Mouse (Mus musculus) adrenal gland, adult 2 months (tissue): ENCODE data around the gene Vwa5b1. TPM values are rescaled to one million over a fixed set of nuclear protein-coding genes. Genes with fewer than 3 reads are reported as not detected.

ENCODE experiments used
- DNase-seq: peaks from one replicate; pipeline ENCODE4 v3.0.0; 2021
- polyA plus RNA-seq: library from polyadenylated mRNA; depleted of rRNA; stranded (reverse); fragments of >200 nt; gene quantifications from 2 replicates; pipeline ENCODE4 v1.2.3, GENCODE M21; 2012
- total RNA-seq, 2 experiments: library from RNA; stranded (reverse); gene quantifications; 2 replicates each; pipeline ENCODE4 v1.2.3; 2021

Gene Vwa5b1
- total and polyA plus RNA-seq, 3 experiments = not detected

DNA sequence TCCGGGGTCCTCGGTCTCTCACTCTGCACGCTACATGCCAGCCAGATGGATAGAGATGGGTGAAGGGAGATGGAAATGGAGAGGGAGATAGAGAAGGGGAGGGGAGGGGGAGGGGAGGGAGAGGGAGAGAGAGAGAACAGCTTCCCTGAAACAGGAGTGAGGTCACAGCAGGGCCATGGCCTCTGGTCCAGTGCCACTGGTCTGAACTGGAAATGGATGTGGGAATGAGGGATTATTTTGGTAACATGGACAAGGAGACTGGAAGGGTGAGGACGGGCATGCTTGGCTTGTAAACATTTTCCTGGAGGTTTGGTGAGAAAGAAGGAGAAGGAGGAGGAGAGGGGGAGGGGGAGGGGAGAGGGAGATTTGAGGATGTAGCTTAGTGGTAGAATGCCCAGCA is 59.0 kb downstream of the Vwa5b1 start:
- DNase-seq = no peak

DNA sequence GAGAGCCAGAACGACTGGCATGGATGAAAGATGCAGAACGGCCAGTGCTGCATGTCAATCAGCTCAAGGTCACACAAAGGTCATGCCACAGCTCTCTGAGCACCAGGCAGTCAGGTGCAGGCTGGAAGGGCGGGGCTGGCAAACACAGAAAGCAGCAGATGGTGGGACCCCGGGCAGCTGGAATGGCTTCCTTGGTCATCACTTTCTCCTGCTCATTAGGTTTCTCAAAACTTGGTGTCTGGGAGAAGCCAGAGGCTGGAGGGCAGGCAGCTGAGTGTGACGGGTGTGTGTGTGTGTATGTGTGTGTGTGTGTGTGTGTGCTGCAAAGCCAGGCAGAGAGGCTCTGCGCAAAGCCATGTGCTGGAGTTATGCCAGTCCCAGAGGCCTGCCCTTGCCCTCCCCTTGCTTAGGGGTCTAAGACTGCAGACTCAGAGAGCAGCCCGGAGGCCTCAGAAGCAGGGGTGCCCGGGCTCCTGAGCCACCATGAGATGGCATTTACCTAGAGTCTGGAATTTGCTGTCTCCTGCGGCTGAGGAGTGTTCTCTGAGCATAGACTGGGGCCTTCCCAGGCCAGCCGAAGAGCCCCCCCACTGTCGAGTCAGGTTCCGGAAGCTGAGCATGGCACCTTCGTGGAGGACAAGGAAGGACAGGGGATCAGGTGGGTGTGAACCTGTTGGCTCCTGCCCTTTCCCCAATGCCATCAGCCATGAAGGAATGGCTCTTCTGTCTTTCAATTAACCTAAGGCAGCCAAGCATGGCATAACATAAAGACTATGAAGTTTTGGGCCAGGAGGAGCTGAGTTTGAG is 60.7 kb downstream of the Vwa5b1 start:
- no peak for DNase-seq

DNA sequence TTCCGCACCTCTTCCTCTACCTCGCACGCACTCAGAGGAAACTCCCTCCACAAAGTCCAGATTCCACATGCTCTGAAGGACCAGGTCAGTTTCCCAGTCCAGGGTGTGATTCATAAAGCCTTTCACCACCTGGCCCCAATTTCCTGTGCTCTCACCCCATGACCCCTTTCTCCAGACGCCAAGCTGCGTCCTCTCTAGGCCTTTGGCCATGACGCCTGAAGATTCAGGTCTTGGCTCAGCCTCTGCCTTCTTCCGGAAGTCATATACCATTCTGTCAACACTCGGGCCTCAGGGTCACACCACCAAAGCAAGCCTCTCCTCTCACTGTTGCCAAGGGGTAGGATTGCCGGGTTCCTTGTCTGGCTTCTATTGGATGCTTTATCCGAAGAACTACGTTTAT is 65.8 kb downstream of the Vwa5b1 start:
- DNase-seq = peak; percentile 83

DNA sequence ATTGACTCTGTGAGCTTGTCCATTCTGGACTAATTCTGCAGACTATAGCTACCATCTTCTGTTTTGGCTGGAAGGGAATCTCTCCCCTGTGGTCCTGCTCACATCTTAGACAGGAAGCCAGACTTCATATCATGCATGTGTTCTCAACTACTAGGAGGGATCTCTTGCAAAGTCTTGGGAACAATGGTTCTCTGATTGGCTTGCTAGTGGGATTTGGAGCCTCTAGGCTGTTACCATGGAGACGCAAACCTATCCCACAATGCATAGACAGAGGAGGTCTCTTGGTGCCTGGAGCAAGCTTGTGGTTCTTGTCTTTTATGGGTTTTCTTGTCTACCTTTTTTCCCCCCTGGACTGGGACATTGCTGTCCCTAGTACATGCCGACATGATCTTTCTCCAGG is 67.4 kb downstream of the Vwa5b1 start:
- DNase-seq = no peak

DNA sequence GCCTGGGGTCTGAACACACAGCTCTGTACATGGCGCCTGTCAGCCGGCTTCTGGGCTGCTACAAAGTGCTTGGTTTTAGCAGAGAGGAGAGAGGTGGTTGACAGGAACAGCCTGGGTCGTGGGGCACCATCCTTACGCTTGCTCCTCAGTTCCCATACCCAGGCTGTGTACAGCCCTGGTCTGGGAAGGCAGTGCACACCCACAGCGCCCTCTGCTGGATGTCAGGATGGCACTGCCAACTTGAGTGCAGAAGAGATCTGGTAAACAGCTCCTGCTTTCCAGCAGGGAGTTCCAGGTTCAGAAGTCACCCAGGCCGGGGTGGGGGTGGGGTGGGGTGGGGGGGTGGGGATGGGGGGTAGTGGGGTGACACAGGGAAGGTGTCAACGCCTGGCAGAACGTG is 73.7 kb downstream of the Vwa5b1 start:
- peak; percentile 72 for DNase-seq

DNA sequence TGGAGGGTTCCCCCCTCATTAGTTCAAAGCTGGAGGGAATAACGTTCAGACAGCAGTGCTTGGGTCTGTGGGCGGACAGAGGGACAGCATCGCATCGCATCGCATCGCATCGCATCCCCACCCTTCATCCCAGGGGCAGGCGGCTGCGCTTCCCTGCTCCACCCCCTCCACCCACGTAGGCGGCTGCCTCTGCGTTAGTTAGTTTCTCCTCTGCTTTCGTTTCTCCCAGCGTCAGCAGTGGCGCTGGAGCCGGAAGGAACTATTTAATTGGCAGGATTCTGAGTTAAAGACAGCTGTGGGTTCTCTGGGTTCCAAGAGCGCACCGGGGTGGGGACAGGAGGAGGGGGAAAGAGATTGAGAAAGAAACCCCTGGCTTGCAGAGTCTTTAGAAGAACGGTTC is 80.2 kb downstream of the Vwa5b1 start:
- peak; percentile 36 for DNase-seq

DNA sequence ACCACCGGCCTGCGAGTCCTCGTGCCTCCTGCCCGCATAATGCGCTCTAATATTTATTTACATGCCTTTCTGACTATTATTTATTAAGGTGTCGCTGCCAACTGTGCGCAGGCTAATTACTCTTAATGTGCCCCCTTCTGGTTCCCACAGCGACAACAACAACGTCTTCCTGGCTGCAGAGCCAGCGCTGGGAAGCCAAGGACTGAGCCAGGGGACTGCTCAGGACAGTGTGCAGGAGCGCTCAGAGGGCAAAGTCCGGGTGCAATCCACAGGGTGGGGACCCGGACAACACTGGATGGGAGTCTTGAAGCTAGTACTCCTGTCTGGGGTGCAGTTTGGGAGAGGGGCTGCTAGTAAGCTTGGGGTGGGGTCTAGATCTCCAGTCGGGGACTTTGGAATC is 80.8 kb downstream of the Vwa5b1 start:
- DNase-seq = no peak

DNA sequence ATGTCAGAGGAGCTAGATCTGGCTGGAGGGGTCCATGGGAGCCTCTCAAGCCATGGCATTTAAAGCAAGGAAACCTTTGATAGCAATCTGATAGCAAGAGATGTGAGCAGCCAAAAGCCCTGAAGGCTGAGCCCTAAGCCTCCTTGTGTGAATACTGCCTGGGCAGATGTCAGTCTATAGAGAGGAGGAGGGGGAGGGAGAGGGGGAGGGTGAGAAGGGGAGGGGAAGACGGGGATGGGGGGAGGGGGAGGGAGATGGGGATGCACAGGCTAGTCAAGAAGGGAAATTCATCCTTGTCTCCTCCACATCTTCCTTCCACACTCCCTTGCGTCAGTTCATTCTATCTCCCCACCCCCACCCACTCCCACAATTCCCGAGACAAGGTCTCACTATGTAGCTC is 81.4 kb downstream of the Vwa5b1 start:
- DNase-seq = no peak

DNA sequence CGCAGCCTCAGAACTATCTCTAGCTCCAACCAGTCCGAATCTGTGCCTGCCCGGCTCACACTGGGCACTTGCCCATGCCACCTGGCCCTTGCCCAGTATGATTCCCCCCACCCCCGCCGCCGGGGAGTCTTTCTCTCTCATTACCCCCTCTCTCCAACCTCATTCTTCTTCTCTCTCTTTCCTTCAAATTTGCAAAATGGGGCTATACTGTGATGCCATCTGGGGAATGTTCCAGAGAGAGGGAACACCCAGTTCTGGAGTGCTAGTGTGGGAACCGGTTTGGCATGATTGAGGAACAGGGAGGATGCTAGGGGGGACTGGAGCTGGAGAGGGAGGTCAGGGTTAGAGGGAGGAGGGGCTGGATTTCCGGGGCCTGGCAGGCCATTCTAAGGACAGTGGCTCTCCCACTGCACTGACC is 82.2 kb downstream of the Vwa5b1 start:
- no peak for DNase-seq

DNA sequence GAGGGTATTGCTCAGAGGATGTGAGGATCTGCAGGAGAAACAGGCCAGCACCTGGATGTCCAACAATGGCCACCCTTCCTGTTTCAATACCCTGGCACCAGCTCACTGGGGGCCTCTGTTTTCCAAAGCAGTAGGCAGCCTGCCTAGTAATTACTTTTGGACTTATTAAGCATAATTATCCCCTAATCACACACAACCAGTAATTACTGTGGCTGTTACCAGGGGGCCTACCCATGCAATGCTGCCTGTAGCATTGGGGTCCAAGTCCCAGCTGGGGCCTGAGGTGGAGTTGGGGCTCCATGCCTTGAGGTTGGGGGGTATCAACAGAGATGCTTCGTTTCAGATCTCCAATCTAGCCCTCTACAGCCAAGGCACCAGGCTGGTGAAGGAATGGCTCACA is 82.6 kb downstream of the Vwa5b1 start:
- DNase-seq = no peak

DNA sequence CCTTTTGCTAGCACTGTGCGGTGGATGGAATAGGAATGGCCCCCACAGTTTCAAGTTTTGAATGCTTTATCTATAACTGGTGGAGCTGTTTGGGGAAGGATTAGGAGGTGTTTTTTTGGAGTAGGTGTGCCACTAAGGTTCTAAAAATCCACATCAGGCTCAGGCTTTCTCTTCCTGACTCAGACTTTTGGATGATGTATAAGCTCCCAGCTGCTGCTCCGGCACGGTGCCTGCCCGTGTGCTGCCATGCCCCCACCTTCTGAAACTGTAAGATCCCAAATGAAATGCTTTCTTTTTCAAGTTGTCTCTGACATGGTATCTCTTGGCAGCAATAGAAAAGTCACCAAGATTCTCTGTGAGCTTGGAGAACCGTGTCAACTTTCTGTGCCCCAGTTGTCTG is 84.1 kb downstream of the Vwa5b1 start:
- no peak for DNase-seq

DNA sequence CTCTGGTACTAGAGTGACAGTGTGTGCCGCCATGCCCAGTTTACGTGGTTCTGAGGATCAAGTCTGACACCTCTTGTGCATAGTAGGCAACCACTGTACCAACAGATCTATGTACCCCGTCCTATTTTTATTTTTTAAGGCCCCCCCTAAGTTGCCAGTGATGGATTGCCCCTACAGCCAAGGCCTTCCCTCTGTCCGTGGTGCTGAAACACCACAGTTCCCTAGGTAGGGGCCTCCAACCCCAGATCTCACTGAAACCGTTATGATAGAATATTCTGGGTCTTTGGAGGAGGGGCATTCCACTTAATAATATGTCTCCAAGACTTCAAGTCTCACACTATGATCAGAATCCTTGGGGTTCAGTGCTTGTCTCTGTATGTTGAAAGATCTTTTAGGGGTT is 85.1 kb downstream of the Vwa5b1 start:
- DNase-seq = no peak

DNA sequence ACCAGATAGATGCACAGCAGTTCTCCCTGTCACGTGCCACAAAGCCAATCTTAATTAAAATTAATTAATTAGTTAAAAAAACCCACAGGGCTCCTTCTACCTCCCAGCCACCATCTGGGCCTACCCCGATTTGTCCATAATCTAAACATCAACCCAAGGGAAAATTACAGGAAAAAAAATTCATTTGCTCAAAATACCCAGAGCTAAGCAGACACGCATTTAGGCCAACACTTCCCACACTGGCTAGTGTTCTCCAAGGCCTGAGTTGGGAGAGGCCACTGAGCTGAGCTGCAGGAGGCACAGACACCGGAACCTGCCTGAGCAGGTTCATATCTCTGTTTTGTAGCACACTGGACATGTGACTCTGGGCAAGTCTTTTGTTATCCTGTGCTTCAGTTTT is 86.7 kb downstream of the Vwa5b1 start:
- no peak for DNase-seq

DNA sequence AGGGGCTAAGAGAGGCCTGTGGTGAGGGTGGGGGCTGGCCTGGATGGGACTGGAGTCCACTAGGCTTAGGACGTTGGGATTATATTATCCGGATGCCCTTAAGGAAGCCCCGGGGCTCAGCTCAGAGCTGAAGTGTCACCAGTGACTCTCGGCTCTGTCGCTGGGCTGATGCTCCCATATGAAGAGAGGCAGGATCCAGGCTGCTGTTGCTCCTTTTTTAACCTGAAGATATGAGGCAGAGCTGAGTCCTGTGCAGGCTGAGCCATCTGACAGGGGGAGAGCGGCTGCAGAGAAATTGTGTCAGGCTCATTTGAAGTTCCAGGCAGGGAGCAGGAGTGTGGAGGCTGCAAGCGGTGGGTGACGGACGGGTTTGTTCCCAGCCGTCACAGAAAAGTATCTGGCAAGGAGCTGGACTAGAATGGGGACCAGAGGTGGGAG is 87.5 kb downstream of the Vwa5b1 start:
- no peak for DNase-seq

DNA sequence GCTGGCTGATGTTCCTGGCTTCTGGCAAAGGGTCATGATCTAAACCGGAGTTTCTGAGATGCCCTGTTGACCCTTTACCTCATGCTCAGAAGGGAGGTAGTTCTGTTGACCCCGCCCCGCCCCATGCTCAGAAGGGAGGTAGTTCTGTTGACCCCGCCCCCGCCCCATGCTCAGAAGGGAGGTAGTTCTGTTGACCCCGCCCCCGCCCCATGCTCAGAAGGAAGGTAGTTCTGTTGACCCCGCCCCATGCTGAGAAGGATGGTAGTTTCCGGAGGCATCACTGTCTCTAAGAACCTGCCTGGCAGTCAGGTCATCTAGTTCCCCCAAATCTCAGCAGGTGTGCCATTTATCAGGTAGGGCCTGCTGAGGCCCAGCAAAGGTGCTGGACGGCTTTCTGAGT is 88.1 kb downstream of the Vwa5b1 start:
- DNase-seq = no peak

DNA sequence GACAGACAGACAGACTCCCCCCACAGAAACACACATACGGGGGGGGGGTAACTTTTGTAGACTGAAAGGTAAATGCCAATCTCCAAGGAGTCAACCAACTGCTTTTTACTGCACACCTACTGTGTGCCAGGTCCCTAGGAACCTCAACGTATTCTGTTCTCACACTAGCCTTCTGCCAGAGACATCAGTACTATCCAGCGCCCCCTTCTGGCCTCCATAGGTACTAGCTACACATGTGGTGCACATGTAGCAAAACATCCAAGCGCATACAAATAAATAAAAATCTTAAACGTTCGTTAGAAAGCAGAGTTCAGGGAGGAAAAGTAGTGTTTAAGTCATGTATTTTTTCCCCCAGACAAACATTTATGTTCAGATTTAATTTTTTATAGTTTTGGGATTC is 88.6 kb downstream of the Vwa5b1 start:
- DNase-seq = no peak

DNA sequence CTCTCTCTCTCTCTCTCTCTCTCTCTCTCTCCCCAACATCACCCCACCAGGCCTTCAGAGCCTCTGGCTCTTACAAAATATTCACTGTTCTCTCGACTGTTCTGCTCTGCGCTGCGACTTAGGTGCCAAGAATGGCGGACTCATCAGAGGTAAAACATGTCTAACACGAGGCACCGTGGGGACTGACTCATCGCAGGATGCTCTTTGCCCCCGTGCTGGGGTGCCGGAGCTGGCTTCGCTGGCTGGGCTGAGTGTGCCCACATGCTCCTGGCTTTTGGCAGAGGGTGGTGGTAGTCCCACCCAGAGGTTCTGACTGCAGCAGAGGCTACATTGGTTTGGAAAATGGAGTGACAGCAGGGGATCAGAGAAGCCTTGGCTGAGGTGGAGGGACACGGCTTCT is 89.4 kb downstream of the Vwa5b1 start:
- no peak for DNase-seq

DNA sequence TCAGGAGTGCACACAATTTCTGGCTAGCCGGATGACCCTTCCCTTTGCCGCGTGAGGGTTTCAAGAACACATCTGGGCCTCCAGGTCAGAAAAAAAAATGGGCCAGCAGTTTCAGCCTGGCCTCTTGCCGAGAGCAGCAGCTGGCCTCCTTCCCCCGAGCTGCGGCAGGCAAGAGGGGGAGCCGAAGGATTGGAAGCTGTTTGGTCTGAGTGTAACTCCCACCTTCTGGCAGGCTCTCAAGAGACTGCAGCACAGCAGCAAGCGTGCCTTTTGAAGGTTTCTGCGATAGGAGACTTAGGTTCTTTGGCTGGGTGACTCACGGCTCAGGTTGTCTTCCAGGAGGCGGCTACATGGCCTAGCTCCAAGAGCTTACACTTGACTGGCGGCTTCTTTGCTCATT is 92.5 kb downstream of the Vwa5b1 start:
- DNase-seq = peak; percentile 33

DNA sequence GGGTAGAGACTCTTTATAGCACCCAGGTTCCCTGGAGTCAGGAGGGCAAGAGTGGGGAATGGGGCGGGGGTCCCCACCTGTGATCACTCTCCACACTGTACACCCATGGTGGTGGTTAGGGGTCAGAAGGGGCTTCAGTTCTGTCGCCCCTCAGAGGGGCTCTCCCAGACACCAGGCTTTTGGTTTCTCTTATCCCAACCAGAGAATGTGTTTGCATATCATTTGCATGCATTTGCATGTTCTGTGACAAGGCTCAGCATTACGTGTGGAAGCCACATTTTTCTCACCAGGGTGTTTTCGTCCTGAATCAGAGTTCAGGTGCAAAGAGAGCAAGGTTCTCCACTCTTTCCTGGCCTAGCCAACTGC is 97.6 kb downstream of the Vwa5b1 start:
- DNase-seq = no peak

DNA sequence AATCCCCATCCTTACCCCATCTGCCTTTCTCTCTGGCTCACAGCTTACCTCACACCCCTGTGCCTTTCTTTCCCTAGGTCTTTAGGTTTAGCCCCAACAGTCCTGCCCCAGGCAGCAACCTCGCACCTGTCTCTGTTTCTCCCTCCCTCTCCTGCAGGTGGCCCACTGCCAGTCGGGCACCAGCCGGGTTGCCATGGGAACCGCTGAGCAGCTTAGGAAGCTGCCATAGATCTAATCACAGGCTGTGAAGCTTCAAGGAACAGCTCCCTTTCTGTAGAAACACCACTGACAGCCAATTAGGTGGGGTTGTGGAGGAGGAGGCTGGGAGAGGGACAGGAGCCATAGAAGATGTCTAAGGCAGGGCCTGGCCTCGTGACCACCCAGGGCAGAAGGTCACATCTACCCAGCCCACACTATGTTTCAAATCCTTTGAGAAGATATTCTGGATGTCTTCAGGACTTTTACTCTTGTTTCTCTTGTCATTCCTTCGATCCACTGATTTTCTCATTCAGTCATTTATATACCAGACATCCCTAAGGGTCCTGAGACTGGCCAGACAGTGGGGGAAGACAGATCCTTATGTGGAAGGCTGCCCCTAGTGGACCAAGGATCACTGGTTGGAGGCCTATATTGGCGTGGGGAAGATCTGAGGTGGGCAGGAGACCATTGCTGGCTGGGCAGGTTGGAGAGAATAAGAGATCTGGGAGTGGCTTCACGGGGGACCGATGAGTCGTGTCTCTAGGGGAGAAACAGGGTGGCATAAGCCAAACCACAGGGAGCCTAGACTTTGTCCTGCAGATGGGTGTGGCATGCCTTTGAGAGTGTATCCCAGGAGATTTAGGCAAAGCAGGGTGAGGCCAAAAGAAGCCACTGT is 98.2 kb downstream of the Vwa5b1 start:
- DNase-seq = no peak

DNA sequence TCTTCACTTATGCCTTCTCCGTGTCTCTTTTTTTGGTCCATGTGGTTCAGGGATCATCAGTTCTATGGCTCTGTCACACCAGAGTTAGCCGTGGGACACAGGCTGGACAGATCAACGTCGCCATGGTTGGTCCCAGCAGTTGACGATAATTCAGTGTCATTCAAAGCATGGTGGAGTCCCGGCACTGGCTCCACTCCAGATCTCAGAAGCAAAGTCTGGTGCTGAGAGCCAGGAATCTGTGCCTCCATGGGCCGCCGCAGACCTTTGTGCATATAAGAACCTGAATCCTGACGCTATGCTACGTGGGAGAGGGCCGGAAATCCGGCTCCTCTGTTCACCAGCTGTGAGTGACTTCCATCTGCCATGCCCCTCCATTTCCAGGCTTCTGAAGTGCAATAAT is 100.1 kb downstream of the Vwa5b1 start:
- DNase-seq = no peak

DNA sequence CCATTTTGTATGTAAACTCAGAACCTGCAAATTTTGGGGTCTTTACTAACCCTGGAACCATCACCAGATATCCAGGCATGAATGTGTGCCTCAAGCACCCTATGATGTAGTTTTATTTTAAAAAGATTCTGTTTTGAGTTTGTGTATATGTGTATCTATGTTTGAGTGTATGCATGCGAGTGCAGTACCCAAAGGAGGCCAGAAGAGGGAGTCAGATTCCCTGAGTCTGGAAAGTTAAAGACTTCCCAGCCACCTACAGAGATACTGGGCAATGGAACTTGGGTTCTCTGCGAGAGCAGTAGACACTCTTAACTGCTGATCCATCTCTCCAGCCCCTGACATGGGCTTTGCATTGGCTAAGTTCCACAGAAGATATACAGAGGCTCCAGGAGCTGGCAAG is 101.8 kb downstream of the Vwa5b1 start:
- no peak for DNase-seq

DNA sequence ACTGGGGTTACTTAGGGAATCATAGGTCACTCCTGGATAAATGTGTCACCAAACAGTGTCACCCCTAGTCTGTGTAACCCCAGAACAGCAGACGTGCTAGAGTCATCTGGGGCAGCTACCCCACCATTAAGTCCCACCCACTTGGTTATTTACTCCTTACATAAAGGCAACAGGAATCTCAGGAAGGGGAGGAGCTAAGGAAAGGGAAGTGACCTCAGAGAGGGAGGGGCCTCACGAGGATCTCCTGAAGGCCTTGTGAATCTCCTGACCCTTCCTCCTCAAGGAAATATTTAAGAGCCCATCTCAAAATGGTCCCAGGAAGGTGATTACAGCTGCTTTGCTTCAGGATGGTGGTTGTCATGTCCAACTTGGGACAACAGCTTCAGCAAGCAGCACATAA is 103.9 kb downstream of the Vwa5b1 start:
- no peak for DNase-seq

DNA sequence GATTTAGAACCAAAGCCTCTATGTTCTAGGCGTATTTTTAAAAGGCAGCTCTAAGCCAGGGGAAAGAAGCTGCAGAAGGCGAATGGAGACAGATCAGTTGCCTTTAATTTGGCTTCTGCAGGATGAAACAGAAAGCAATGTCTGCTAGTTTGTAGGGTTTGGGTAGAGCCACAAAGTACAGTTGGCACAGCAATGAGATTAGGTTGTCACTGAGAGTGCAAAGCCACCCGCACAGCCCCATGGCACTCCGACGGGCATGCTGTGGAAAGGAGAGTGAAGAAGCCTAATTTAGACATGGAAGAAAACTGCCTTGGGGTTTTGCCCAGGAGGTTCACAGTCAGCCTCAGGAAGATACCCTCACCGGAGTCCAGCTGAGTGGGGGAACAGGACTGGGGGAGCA is 105.7 kb downstream of the Vwa5b1 start:
- DNase-seq = no peak
